Mouse (Mus musculus): Measurements from ENCODE around the gene Rras2. TPM values are rescaled to one million over a fixed set of nuclear protein-coding genes. Genes with fewer than 3 reads are reported as not detected.

The Rras2 gene
- polyA plus RNA-seq, 1 experiment = 27.4 TPM

GRCm38 (mm10) chr7:114139400-114139799, 21.8 kb upstream of the Rras2 start:
- Histone ChIP-seq H3K27ac (ENCODE audit: control insufficient read depth, insufficient read depth, low read length) (peak overlapping the region; percentile 10; the same call in 1 of the 2 replicates), H3K27me3 (ENCODE audit: control insufficient read depth, insufficient read depth, low read length) (no peaks in the 10 kb centered on the region), H3K4me1 (replicated peaks; ENCODE audit: control insufficient read depth, insufficient read depth, low read length) (peaks cover 35% of the 10 kb centered on the region), H3K4me3 (ENCODE audit: control insufficient read depth, insufficient read depth, low read length) (no peak overlapping the region), H3K36me3 (ENCODE audit: control insufficient read depth, insufficient read depth, low read length) (no peaks in the 10 kb centered on the region)
- TF ChIP-seq POLR2A (IDR thresholded peaks at IDR 0.05; ENCODE audit: control insufficient read depth, extremely low read depth, insufficient read depth, low read length, poor library complexity) (no peak), CTCF (IDR thresholded peaks at IDR 0.05; ENCODE audit: borderline replicate concordance, control insufficient read depth, extremely low read depth, insufficient read depth, low read length, poor library complexity) (no peak)
- WGBS = 13% methylated on average over 3 of the region's 3 CpGs
- DNase-seq = no peak

GRCm38 (mm10) chr7:114138261-114138660, 20.7 kb upstream of the Rras2 start:
- no peaks in the 10 kb centered on the region for H3K36me3 ChIP-seq (ENCODE audit: control insufficient read depth, insufficient read depth, low read length)
- TF ChIP-seq POLR2A (IDR thresholded peaks at IDR 0.05; ENCODE audit: control insufficient read depth, extremely low read depth, insufficient read depth, low read length, poor library complexity) (no peak), CTCF (IDR thresholded peaks at IDR 0.05; ENCODE audit: borderline replicate concordance, control insufficient read depth, extremely low read depth, insufficient read depth, low read length, poor library complexity) (no peak)
- peaks cover 35% of the 10 kb centered on the region for H3K4me1 ChIP-seq (replicated peaks; ENCODE audit: control insufficient read depth, insufficient read depth, low read length)
- WGBS = 44% methylated on average over 2 of the region's 2 CpGs
- peak overlapping the region; percentile 3; the same call in 1 of the 2 replicates for H3K27ac ChIP-seq (ENCODE audit: control insufficient read depth, insufficient read depth, low read length)
- H3K4me3 ChIP-seq (ENCODE audit: control insufficient read depth, insufficient read depth, low read length) = no peak overlapping the region
- no peaks in the 10 kb centered on the region for H3K27me3 ChIP-seq (ENCODE audit: control insufficient read depth, insufficient read depth, low read length)
- DNase-seq = no peak

DNA sequence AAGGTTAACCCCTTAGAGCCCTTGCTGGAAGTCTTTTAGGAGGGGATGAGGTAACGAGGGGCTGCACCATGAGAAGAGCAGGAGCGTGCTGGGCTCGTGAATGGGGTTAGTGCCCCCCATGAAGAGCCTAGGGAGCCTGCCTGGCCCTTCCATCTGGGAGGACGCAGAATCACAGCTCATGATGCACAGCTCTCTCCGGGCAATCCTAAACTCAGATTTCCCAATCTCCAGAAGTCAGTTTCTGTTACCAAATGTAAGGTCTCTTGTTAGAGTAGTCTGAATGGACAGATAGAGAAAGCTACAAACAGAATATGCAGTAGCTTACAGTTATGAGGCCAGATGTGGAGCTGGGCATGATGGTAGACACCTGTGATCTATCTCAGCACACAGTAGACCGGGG, 17.6 kb upstream of the Rras2 start:
- Histone ChIP-seq H3K4me1 (replicated peaks; ENCODE audit: control insufficient read depth, insufficient read depth, low read length) (peaks cover 30% of the 10 kb centered on the region), H3K36me3 (ENCODE audit: control insufficient read depth, insufficient read depth, low read length) (no peaks in the 10 kb centered on the region), H3K27ac (ENCODE audit: control insufficient read depth, insufficient read depth, low read length) (no peak overlapping the region), H3K27me3 (ENCODE audit: control insufficient read depth, insufficient read depth, low read length) (no peaks in the 10 kb centered on the region), H3K4me3 (ENCODE audit: control insufficient read depth, insufficient read depth, low read length) (no peak overlapping the region)
- DNase-seq = no peak
- no peak for TF ChIP-seq CTCF (IDR thresholded peaks at IDR 0.05; ENCODE audit: borderline replicate concordance, control insufficient read depth, extremely low read depth, insufficient read depth, low read length, poor library complexity)
- TF ChIP-seq POLR2A (IDR thresholded peaks at IDR 0.05; ENCODE audit: control insufficient read depth, extremely low read depth, insufficient read depth, low read length, poor library complexity) = no peak
- 89% methylated on average over 6 of the region's 6 CpGs for WGBS

DNA sequence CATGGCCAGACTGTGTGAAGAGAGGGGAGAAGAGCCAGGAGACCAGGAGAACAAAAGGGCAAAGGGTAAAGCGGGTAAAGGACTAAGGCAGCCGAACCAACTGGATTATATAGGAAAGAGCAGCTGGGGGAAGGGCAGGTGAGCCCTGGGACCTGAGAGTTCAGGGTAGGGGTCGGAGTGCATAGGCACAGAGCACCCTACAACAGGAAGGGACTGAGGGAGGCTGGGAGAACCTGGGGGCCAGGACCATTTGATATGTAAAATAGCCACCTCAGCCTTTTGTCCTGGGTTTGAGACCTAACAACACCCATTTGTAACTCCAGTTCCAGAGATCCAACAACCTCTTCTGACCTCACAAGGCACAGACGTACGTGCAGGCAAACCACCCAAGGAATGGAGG, 16.4 kb upstream of the Rras2 start:
- Histone ChIP-seq H3K4me1 (replicated peaks; ENCODE audit: control insufficient read depth, insufficient read depth, low read length) (peaks cover 20% of the 10 kb centered on the region), H3K27ac (ENCODE audit: control insufficient read depth, insufficient read depth, low read length) (no peak overlapping the region), H3K27me3 (ENCODE audit: control insufficient read depth, insufficient read depth, low read length) (no peaks in the 10 kb centered on the region), H3K4me3 (ENCODE audit: control insufficient read depth, insufficient read depth, low read length) (no peak overlapping the region), H3K36me3 (ENCODE audit: control insufficient read depth, insufficient read depth, low read length) (no peaks in the 10 kb centered on the region)
- WGBS = 97% methylated on average over 5 of the region's 5 CpGs
- DNase-seq = no peak
- TF ChIP-seq CTCF (IDR thresholded peaks at IDR 0.05; ENCODE audit: borderline replicate concordance, control insufficient read depth, extremely low read depth, insufficient read depth, low read length, poor library complexity) = no peak
- TF ChIP-seq POLR2A (IDR thresholded peaks at IDR 0.05; ENCODE audit: control insufficient read depth, extremely low read depth, insufficient read depth, low read length, poor library complexity) = no peak

GRCm38 (mm10) chr7:114132316-114132715, 14.7 kb upstream of the Rras2 start:
- Histone ChIP-seq H3K4me3 (ENCODE audit: control insufficient read depth, insufficient read depth, low read length) (no peak overlapping the region), H3K4me1 (replicated peaks; ENCODE audit: control insufficient read depth, insufficient read depth, low read length) (peaks cover 6% of the 10 kb centered on the region), H3K27me3 (ENCODE audit: control insufficient read depth, insufficient read depth, low read length) (no peaks in the 10 kb centered on the region), H3K36me3 (ENCODE audit: control insufficient read depth, insufficient read depth, low read length) (no peaks in the 10 kb centered on the region), H3K27ac (ENCODE audit: control insufficient read depth, insufficient read depth, low read length) (no peak overlapping the region)
- TF ChIP-seq POLR2A (IDR thresholded peaks at IDR 0.05; ENCODE audit: control insufficient read depth, extremely low read depth, insufficient read depth, low read length, poor library complexity) (no peak), CTCF (IDR thresholded peaks at IDR 0.05; ENCODE audit: borderline replicate concordance, control insufficient read depth, extremely low read depth, insufficient read depth, low read length, poor library complexity) (no peak)
- 82% methylated on average over 8 of the region's 8 CpGs for WGBS
- DNase-seq = no peak

DNA sequence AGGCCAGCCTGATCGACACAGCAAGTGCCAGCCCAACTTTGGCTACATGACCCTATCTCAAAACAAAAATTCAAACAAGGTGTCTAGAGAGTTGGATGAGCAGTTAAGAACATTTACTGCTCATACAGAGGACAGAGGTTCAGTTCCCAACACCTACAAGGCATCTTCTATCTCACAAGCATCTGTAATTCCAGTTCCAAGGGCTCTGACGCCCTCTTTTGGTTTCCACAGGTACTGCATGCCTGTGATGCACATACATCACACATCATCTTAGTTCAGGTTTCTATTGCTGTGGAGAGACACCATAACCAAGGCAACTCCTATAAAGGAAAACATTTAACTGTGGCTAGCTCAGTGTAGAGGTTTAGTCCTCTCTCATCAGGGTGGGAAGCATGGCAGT, 11.7 kb upstream of the Rras2 start:
- Histone ChIP-seq H3K4me1 (replicated peaks; ENCODE audit: control insufficient read depth, insufficient read depth, low read length) (no peaks in the 10 kb centered on the region), H3K27ac (ENCODE audit: control insufficient read depth, insufficient read depth, low read length) (no peak overlapping the region), H3K36me3 (ENCODE audit: control insufficient read depth, insufficient read depth, low read length) (no peaks in the 10 kb centered on the region), H3K4me3 (ENCODE audit: control insufficient read depth, insufficient read depth, low read length) (no peak overlapping the region), H3K27me3 (ENCODE audit: control insufficient read depth, insufficient read depth, low read length) (no peaks in the 10 kb centered on the region)
- DNase-seq = no peak
- WGBS = 70% methylated on average over 2 of the region's 2 CpGs
- TF ChIP-seq CTCF (IDR thresholded peaks at IDR 0.05; ENCODE audit: borderline replicate concordance, control insufficient read depth, extremely low read depth, insufficient read depth, low read length, poor library complexity) (no peak), POLR2A (IDR thresholded peaks at IDR 0.05; ENCODE audit: control insufficient read depth, extremely low read depth, insufficient read depth, low read length, poor library complexity) (no peak)

DNA sequence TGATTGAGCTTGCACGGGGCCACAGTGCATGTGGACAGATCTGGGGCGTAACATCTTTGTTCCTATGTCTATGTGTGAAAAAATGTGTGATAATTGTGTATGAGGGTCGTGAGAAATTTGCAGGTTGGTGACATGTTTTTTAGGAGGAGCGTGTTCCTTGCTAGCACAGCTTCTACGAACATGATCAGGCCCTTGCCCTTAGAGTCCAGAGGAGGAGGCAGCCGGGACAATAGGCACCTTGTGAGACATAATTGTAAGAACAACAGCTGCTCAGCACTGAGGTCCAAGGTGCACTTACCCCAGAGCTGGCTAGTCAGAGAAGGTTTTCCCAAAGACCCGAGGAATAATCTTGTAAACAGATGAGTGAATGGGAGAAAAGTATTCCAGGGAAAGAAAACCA, 599 bp upstream of the Rras2 start:
- no peak for DNase-seq
- 76% methylated on average over 7 of the region's 7 CpGs for WGBS
- peaks cover 19% of the 10 kb centered on the region for H3K4me1 ChIP-seq (replicated peaks; ENCODE audit: control insufficient read depth, insufficient read depth, low read length)
- TF ChIP-seq CTCF (IDR thresholded peaks at IDR 0.05; ENCODE audit: borderline replicate concordance, control insufficient read depth, extremely low read depth, insufficient read depth, low read length, poor library complexity) (no peak), POLR2A (IDR thresholded peaks at IDR 0.05; ENCODE audit: control insufficient read depth, extremely low read depth, insufficient read depth, low read length, poor library complexity) (no peak)
- H3K36me3 ChIP-seq (ENCODE audit: control insufficient read depth, insufficient read depth, low read length) = no peaks in the 10 kb centered on the region
- no peaks in the 10 kb centered on the region for H3K27me3 ChIP-seq (ENCODE audit: control insufficient read depth, insufficient read depth, low read length)
- no peak overlapping the region for H3K27ac ChIP-seq (ENCODE audit: control insufficient read depth, insufficient read depth, low read length)
- no peak overlapping the region for H3K4me3 ChIP-seq (ENCODE audit: control insufficient read depth, insufficient read depth, low read length)
